8 mouse cellular contexts compared by ENCODE assay signal in genomic region chr12:117403513-117404156, GRCm38 (mm10).
DNase-seq lines count a peak whose midpoint lies in the region; ATAC-seq and TF ChIP-seq lines count a peak whose summit lies in the region.

No protein-coding gene starts in this region.

- H3K27ac ChIP-seq in embryonic facial prominence, embryonic 14.5 days (replicated peaks; ENCODE audit: low read depth, low read length) = no peak overlapping the region
- no peak overlapping the region for H3K27ac ChIP-seq in heart, embryonic 16.5 days (ENCODE audit: low read length)
- no peak overlapping the region for H3K27ac ChIP-seq in kidney, postnatal 0 days
- H3K27ac ChIP-seq in liver, adult 2 months (replicated peaks; ENCODE audit: insufficient read depth, low read depth, low read length) = no peak overlapping the region
- no peak overlapping the region for H3K27ac ChIP-seq in neural tube, embryonic 14.5 days (ENCODE audit: low read depth, low read length)

- no peaks in the 10 kb centered on the region for H3K36me3 ChIP-seq in embryonic facial prominence, embryonic 14.5 days (ENCODE audit: control insufficient read depth, insufficient read depth, low read length)
- H3K36me3 ChIP-seq in heart, embryonic 16.5 days (ENCODE audit: control insufficient read depth, insufficient read depth) = no peaks in the 10 kb centered on the region
- H3K36me3 ChIP-seq in kidney, postnatal 0 days (ENCODE audit: insufficient read depth, low read length) = no peaks in the 10 kb centered on the region
- H3K36me3 ChIP-seq in liver, adult 2 months (ENCODE audit: control insufficient read depth, insufficient read depth, low read length) = no peaks in the 10 kb centered on the region
- H3K36me3 ChIP-seq in neural tube, embryonic 14.5 days (ENCODE audit: control insufficient read depth, insufficient read depth, low read length) = no peaks in the 10 kb centered on the region

- 12% methylated on average over 7 of the region's 7 CpGs for WGBS in embryonic facial prominence, embryonic 14.5 days
- WGBS in heart, embryonic 16.5 days = 13% methylated on average over 7 of the region's 7 CpGs
- WGBS in kidney, postnatal 0 days = 12% methylated on average over 7 of the region's 7 CpGs
- 20% methylated on average over 7 of the region's 7 CpGs for WGBS in liver, adult 2 months
- 7% methylated on average over 7 of the region's 7 CpGs for WGBS in neural tube, embryonic 14.5 days

- no peak overlapping the region for H3K4me2 ChIP-seq in embryonic facial prominence, embryonic 14.5 days (ENCODE audit: low read depth, low read length)
- no peak overlapping the region for H3K4me2 ChIP-seq in heart, embryonic 16.5 days (ENCODE audit: low read depth, low read length)
- H3K4me2 ChIP-seq in kidney, postnatal 0 days (ENCODE audit: low read length) = no peak overlapping the region
- H3K4me2 ChIP-seq in neural tube, embryonic 14.5 days (ENCODE audit: low read depth, low read length) = no peak overlapping the region

- no peaks in the 10 kb centered on the region for H3K79me2 ChIP-seq in liver, adult 2 months (ENCODE audit: control insufficient read depth, insufficient read depth, low read length)

- no peak overlapping the region for H3K4me3 ChIP-seq in embryonic facial prominence, embryonic 14.5 days (ENCODE audit: low read depth, low read length)
- no peak overlapping the region for H3K4me3 ChIP-seq in heart, embryonic 16.5 days (ENCODE audit: low read length)
- H3K4me3 ChIP-seq in kidney, postnatal 0 days (replicated peaks; ENCODE audit: low read depth, low read length) = no peak overlapping the region
- H3K4me3 ChIP-seq in liver, adult 2 months (ENCODE audit: insufficient read depth, low read depth, low read length) = no peak overlapping the region
- H3K4me3 ChIP-seq in neural tube, embryonic 14.5 days (ENCODE audit: low read depth, low read length) = no peak overlapping the region

- H3K27me3 ChIP-seq in embryonic facial prominence, embryonic 14.5 days (replicated peaks; ENCODE audit: control insufficient read depth, insufficient read depth, low read length) = no peaks in the 10 kb centered on the region
- H3K27me3 ChIP-seq in heart, embryonic 16.5 days (ENCODE audit: control insufficient read depth, insufficient read depth, low read length) = no peaks in the 10 kb centered on the region
- H3K27me3 ChIP-seq in kidney, postnatal 0 days (ENCODE audit: insufficient read depth, low read length) = no peaks in the 10 kb centered on the region
- H3K27me3 ChIP-seq in liver, adult 2 months (ENCODE audit: control insufficient read depth, insufficient read depth, low read length) = no peaks in the 10 kb centered on the region
- H3K27me3 ChIP-seq in neural tube, embryonic 14.5 days (ENCODE audit: control insufficient read depth, insufficient read depth, low read length) = no peaks in the 10 kb centered on the region

- DNase-seq in CD4-positive helper T cell, adult 2 months (ENCODE audit: low read depth, low spot score) = peak; percentile 61
- DNase-seq in adrenal gland, postnatal 14 days = peak; percentile 81
- peak; percentile 83 for DNase-seq in embryonic facial prominence, embryonic 14.5 days (ENCODE audit: low spot score)
- peak; percentile 83 for DNase-seq in kidney, postnatal 0 days (ENCODE audit: low spot score)
- peak; percentile 51 for DNase-seq in liver, adult 2 months (ENCODE audit: extremely low read depth, low read depth, low spot score)
- DNase-seq in telencephalon, adult 2 months (ENCODE audit: low read depth, low spot score) = peak; percentile 81

- no peaks in the 10 kb centered on the region for H3K4me1 ChIP-seq in embryonic facial prominence, embryonic 14.5 days (ENCODE audit: control insufficient read depth, insufficient read depth, low read length)
- peaks cover 7% of the 10 kb centered on the region for H3K4me1 ChIP-seq in heart, embryonic 16.5 days (ENCODE audit: control insufficient read depth, insufficient read depth, low read length)
- H3K4me1 ChIP-seq in kidney, postnatal 0 days (replicated peaks; ENCODE audit: insufficient read depth, low read length) = no peaks in the 10 kb centered on the region
- H3K4me1 ChIP-seq in liver, adult 2 months (ENCODE audit: control insufficient read depth, insufficient read depth, low read length) = no peaks in the 10 kb centered on the region
- no peaks in the 10 kb centered on the region for H3K4me1 ChIP-seq in neural tube, embryonic 14.5 days (ENCODE audit: control insufficient read depth, insufficient read depth, low read length)

- H3K9me3 ChIP-seq in embryonic facial prominence, embryonic 14.5 days (ENCODE audit: control insufficient read depth, low read length) = no peaks in the 10 kb centered on the region
- no peaks in the 10 kb centered on the region for H3K9me3 ChIP-seq in heart, embryonic 16.5 days (replicated peaks; ENCODE audit: control insufficient read depth, low read length)
- H3K9me3 ChIP-seq in kidney, postnatal 0 days (replicated peaks; ENCODE audit: low read length) = no peaks in the 10 kb centered on the region
- no peaks in the 10 kb centered on the region for H3K9me3 ChIP-seq in neural tube, embryonic 14.5 days (ENCODE audit: control insufficient read depth, low read length)

- ATAC-seq in embryonic facial prominence, embryonic 14.5 days (ENCODE audit: low read depth) = peak; percentile 55; the same call in 1 of the 2 replicates
- ATAC-seq in heart, embryonic 16.5 days (replicated peaks; ENCODE audit: extremely low read depth, insufficient read depth, low FRiP score) = peak; percentile 55; the same call in 1 of the 2 replicates
- ATAC-seq in kidney, postnatal 0 days (replicated peaks; ENCODE audit: low FRiP score, low read depth) = no peak
- peak; percentile 60 for ATAC-seq in neural tube, embryonic 14.5 days (ENCODE audit: low read depth)

- peak; percentile 94 for TF ChIP-seq CTCF in kidney, postnatal 0 days (IDR thresholded peaks at IDR 0.05; ENCODE audit: low read depth)
- peak; percentile 71 for TF ChIP-seq CTCF in liver, adult 2 months (IDR thresholded peaks at IDR 0.05; ENCODE audit: low read depth, low read length)

- no peak overlapping the region for H3K9ac ChIP-seq in embryonic facial prominence, embryonic 14.5 days (ENCODE audit: low read depth, low read length)
- no peak overlapping the region for H3K9ac ChIP-seq in heart, embryonic 16.5 days (ENCODE audit: low read length)
- H3K9ac ChIP-seq in kidney, postnatal 0 days (ENCODE audit: low read depth, low read length) = no peak overlapping the region
- H3K9ac ChIP-seq in liver, adult 2 months (ENCODE audit: low read depth, low read length) = no peak overlapping the region
- no peak overlapping the region for H3K9ac ChIP-seq in neural tube, embryonic 14.5 days (replicated peaks; ENCODE audit: low read depth, low read length)

- TF ChIP-seq POLR2A in liver, adult 2 months (IDR thresholded peaks at IDR 0.05; ENCODE audit: extremely low read depth, insufficient read depth, low read length) = no peak
